Mouse (Mus musculus) bone marrow macrophage, adult 2 months (primary cell): ENCODE results near the gene Itprid1.

ENCODE experiments used
- CTCF ChIP-seq: IDR thresholded peaks from 2 replicates; pipeline ENCODE4 v1.5.1; 2012; ENCODE audit warnings: low read depth, mild to moderate bottlenecking, low read length, moderate library complexity
- POLR2A ChIP-seq: IDR thresholded peaks from 2 replicates; pipeline ENCODE4 v1.6.1; 2012; ENCODE audit warnings: mild to moderate bottlenecking, low read depth, low read length, borderline replicate concordance

DNA sequence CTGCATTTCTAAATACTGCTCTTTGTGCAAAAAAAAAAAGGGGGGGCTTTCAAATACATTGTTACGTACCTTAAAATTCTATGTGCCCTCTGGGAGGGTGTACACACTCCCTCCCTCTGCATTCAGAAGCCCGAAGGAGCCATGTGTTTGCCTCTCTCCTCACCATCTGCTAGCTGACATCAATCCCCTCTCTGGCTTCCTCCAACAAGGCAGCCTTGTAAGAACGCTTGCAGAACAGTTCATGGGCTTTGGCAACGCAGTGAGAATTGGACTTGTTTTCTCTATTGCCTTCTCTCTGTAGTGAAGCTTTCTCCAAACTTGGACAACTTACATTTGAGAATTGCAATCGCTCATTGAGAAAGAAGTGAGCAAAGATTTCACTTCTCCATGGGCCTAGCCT, 175.7 kb downstream of the Itprid1 start:
- TF ChIP-seq CTCF (no peak), POLR2A (no peak)
